Comparison of ENCODE assay signal across 11 mouse cellular contexts in the genomic region with DNA sequence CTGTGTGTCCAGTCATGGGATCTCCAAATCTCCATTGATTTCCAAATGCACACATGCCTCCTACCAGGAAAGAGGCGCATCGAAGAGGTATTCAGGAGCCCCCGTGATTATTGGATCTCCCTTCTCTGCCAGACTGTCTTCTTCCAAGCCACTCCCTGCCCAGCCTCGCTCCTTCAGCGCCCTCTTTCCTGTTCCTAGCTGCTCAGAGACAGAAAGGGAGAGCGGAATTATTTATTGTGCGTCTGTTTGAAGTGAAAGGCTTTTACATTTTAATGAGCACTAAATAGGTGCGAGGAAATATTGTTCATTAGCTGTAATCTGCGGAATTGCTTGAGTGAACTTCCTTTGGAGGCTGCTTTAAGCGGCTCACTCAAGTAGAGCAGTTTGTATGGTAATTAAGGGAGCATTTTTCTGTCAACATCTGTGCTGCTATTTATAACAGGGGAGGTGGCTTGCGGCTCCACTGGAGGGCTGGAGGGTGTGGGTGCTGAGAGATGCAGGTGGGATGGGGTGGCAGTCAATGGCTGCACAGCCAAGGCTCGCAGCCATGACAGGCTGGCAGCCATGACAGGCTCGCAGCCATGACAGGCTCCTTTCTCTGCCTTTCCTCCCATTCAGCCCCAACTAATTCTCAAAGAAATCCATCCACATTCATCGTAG.
DNase-seq lines count a peak whose midpoint lies in the region; ATAC-seq and TF ChIP-seq lines count a peak whose summit lies in the region.
"Had no signal": no experiment of that assay in that cellular context is flagged by ENCODE, and none has a peak within 500 bp of the region (broad histone marks: within the 10 kb centered on the region; RNA-seq: fewer than 3 reads in every experiment).

No protein-coding gene starts in this region.

- H3K4me3 ChIP-seq in heart, embryonic 16.5 days (ENCODE audit: low read length): no peak overlapping the region
- no peak overlapping the region for H3K4me3 ChIP-seq in heart, adult 2 months
- H3K4me3 ChIP-seq in forebrain, embryonic 15.5 days: peak overlapping the region; percentile 15
- H3K4me3 ChIP-seq in midbrain, embryonic 16.5 days (ENCODE audit: low read depth, low read length): no peak overlapping the region
- H3K4me3 ChIP-seq: layer of hippocampus, adult 2 months had no signal

- H3K27ac ChIP-seq in heart, embryonic 16.5 days (ENCODE audit: low read length): no peak overlapping the region
- no peak overlapping the region for H3K27ac ChIP-seq in heart, adult 2 months
- peak overlapping the region; percentile 71 for H3K27ac ChIP-seq in forebrain, embryonic 15.5 days (replicated peaks)
- peak overlapping the region; percentile 50 for H3K27ac ChIP-seq in midbrain, embryonic 16.5 days (ENCODE audit: low read length)
- H3K27ac ChIP-seq: layer of hippocampus, adult 2 months; liver, embryonic 14.5 days had no signal

- intact Hi-C loops in heart, adult 2 months (cut with DNase I): no loop called here

- no peaks in the 10 kb centered on the region for H3K36me3 ChIP-seq in heart, embryonic 16.5 days (ENCODE audit: control insufficient read depth, insufficient read depth)
- no peaks in the 10 kb centered on the region for H3K36me3 ChIP-seq in heart, adult 2 months (ENCODE audit: control insufficient read depth, insufficient read depth, low read length)
- no peaks in the 10 kb centered on the region for H3K36me3 ChIP-seq in forebrain, embryonic 15.5 days
- no peaks in the 10 kb centered on the region for H3K36me3 ChIP-seq in midbrain, embryonic 16.5 days (ENCODE audit: control insufficient read depth, insufficient read depth, low read length)

- H3K4me2 ChIP-seq in heart, embryonic 16.5 days (ENCODE audit: low read depth, low read length): no peak overlapping the region
- H3K4me2 ChIP-seq in forebrain, embryonic 15.5 days (replicated peaks): peak overlapping the region; percentile 37
- peak overlapping the region; percentile 31 for H3K4me2 ChIP-seq in midbrain, embryonic 16.5 days (ENCODE audit: low read length)

- no peak for TF ChIP-seq POLR2A in heart, adult 2 months (IDR thresholded peaks at IDR 0.05; ENCODE audit: insufficient read depth, low read depth, low read length)

- no peaks in the 10 kb centered on the region for H3K9me3 ChIP-seq in heart, embryonic 16.5 days (replicated peaks; ENCODE audit: control insufficient read depth, low read length)
- no peaks in the 10 kb centered on the region for H3K9me3 ChIP-seq in forebrain, embryonic 15.5 days
- no peaks in the 10 kb centered on the region for H3K9me3 ChIP-seq in midbrain, embryonic 16.5 days (replicated peaks; ENCODE audit: control insufficient read depth, low read length, poor library complexity, severe bottlenecking)

- no peaks in the 10 kb centered on the region for H3K27me3 ChIP-seq in heart, embryonic 16.5 days (ENCODE audit: control insufficient read depth, insufficient read depth, low read length)
- no peaks in the 10 kb centered on the region for H3K27me3 ChIP-seq in heart, adult 2 months (ENCODE audit: control insufficient read depth, insufficient read depth, low read length)
- H3K27me3 ChIP-seq in forebrain, embryonic 15.5 days: no peaks in the 10 kb centered on the region
- no peaks in the 10 kb centered on the region for H3K27me3 ChIP-seq in midbrain, embryonic 16.5 days (ENCODE audit: control insufficient read depth, insufficient read depth, low read depth, low read length)

- no peak for DNase-seq in heart, adult 2 months
- peak; percentile 93 for DNase-seq in A20 (ENCODE audit: low read depth, low spot score)
- no peak for DNase-seq in left cerebral cortex, adult 9 months (ENCODE audit: low spot score in 2 of 2)
- DNase-seq in ovary, postnatal 36 days (ENCODE audit: low spot score): no peak
- DNase-seq: adrenal gland, postnatal 14 days had no signal

- no peaks in the 10 kb centered on the region for H3K79me2 ChIP-seq in heart, adult 2 months (replicated peaks; ENCODE audit: control insufficient read depth, insufficient read depth, low read length)

- WGBS in heart, embryonic 16.5 days: 68% methylated on average over 14 of the region's 14 CpGs
- WGBS in heart, adult 2 months: 75% methylated on average over 14 of the region's 14 CpGs
- 20% methylated on average over 14 of the region's 14 CpGs for WGBS in forebrain, embryonic 15.5 days
- WGBS in midbrain, embryonic 16.5 days: 44% methylated on average over 14 of the region's 14 CpGs

- peaks cover 11% of the 10 kb centered on the region; the same call in 1 of the 2 replicates for H3K4me1 ChIP-seq in heart, embryonic 16.5 days (ENCODE audit: control insufficient read depth, insufficient read depth, low read length)
- no peaks in the 10 kb centered on the region for H3K4me1 ChIP-seq in heart, adult 2 months (ENCODE audit: control insufficient read depth, insufficient read depth, low read length)
- H3K4me1 ChIP-seq in forebrain, embryonic 15.5 days: peaks cover 17% of the 10 kb centered on the region
- peaks cover 8% of the 10 kb centered on the region; the same call in 1 of the 2 replicates for H3K4me1 ChIP-seq in midbrain, embryonic 16.5 days (ENCODE audit: control insufficient read depth, insufficient read depth, low read length)

- peak; percentile 52; the same call in 1 of the 2 replicates for ATAC-seq in heart, embryonic 16.5 days (replicated peaks; ENCODE audit: extremely low read depth, insufficient read depth, low FRiP score)
- peak; percentile 90 for ATAC-seq in forebrain, embryonic 15.5 days (replicated peaks)
- peak; percentile 64 for ATAC-seq in midbrain, embryonic 16.5 days
- no peak for ATAC-seq in cerebellum, adult (ENCODE audit: insufficient number of reproducible peaks, low FRiP score, low TSS enrichment)

- no peak overlapping the region for H3K9ac ChIP-seq in heart, embryonic 16.5 days (ENCODE audit: low read length)
- H3K9ac ChIP-seq in heart, adult 2 months (ENCODE audit: low read depth, low read length): no peak overlapping the region
- H3K9ac ChIP-seq in forebrain, embryonic 15.5 days (replicated peaks): 0 out of 2 replicates have a peak overlapping the region, but pooled peaks have one; percentile 0
- H3K9ac ChIP-seq in midbrain, embryonic 16.5 days (ENCODE audit: low read depth, low read length): no peak overlapping the region
- H3K9ac ChIP-seq: liver, embryonic 14.5 days had no signal

- no peak for TF ChIP-seq EP300 in heart, adult 2 months (IDR thresholded peaks at IDR 0.05; ENCODE audit: insufficient read depth, low read depth, low read length)

- no peak for TF ChIP-seq CTCF in heart, adult 2 months (IDR thresholded peaks at IDR 0.05)

Comparison
In these comparisons a context has a peak if more than half of its experiments do, and no peak if none do; other contexts are left out.
1. H3K27ac ChIP-seq: peak in forebrain, embryonic 15.5 days (single experiment) and midbrain, embryonic 16.5 days (single experiment); none in heart, embryonic 16.5 days (single experiment) and heart, adult 2 months (single experiment).